Comparison of ENCODE assay signal across 1 mouse cellular context in the genomic region with DNA sequence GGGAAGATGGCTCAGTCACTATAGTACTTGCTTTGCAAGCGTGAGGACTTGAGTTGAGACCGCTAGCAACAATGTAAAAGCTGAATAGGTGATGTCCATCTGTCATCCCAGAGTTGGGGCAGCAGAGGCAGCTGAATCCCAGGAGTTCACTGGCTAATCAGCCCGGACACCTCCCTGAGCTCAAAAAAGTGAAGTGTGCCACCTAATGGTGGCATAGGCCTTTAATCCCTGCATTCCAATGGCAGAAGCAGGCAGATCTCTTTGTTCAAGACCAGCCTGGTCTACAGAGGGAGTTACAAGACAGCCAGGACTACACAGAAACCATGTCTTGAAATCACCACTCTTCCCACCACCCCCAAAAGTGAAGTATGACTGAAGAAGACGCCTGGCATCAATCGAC.
TF ChIP-seq lines count a peak whose summit lies in the region.

No protein-coding gene starts in this region.

TF ChIP-seq in MEL, 35 proteins besides CTCF, POLR2A, EP300 and RAD21:
- TF ChIP-seq BHLHE40 (IDR thresholded peaks at IDR 0.05; ENCODE audit: borderline replicate concordance, low read depth, low read length) (no peak), USF1 (IDR thresholded peaks at IDR 0.05; ENCODE audit: low read depth, low read length) (no peak), CHD2 (IDR thresholded peaks at IDR 0.05; ENCODE audit: low read length) (no peak), ZKSCAN1 (IDR thresholded peaks at IDR 0.05; ENCODE audit: low read depth, low read length) (no peak), JUND (IDR thresholded peaks at IDR 0.05; ENCODE audit: low read depth, low read length) (no peak), MYB (IDR thresholded peaks at IDR 0.05; ENCODE audit: low read depth, low read length) (no peak), GATA1 (IDR thresholded peaks at IDR 0.05; ENCODE audit: low read depth, low read length) (no peak), MXI1 (IDR thresholded peaks at IDR 0.05; ENCODE audit: low read depth, low read length) (no peak), ZMIZ1 (IDR thresholded peaks at IDR 0.05; ENCODE audit: low read depth, low read length) (no peak), E2F4 (IDR thresholded peaks at IDR 0.05; ENCODE audit: borderline replicate concordance, low read depth, low read length) (no peak), TCF12 (IDR thresholded peaks at IDR 0.05; ENCODE audit: low read depth, low read length) (no peak), KAT2A (conservative IDR thresholded peaks at IDR 0.05; ENCODE audit: low read depth, low read length) (no peak), TAL1 (IDR thresholded peaks at IDR 0.05; ENCODE audit: low read length) (no peak), MYC (IDR thresholded peaks at IDR 0.05; ENCODE audit: low read depth, low read length) (no peak), NRF1 (IDR thresholded peaks at IDR 0.05; ENCODE audit: insufficient read depth, low read depth, low read length, poor library complexity, severe bottlenecking) (no peak), POLR2AphosphoS5 (IDR thresholded peaks at IDR 0.05; ENCODE audit: borderline replicate concordance, low read depth, low read length) (no peak), MAFK (IDR thresholded peaks at IDR 0.05; ENCODE audit: borderline replicate concordance, low read depth, low read length) (no peak), HCFC1 (IDR thresholded peaks at IDR 0.05; ENCODE audit: low read depth, low read length) (no peak)
